Mouse (Mus musculus): ENCODE measurements around the gene Ralgps1. TPM values are rescaled to one million over a fixed set of nuclear protein-coding genes. Genes with fewer than 3 reads are reported as not detected.
"Not testable (repeated sequence)": the region's sequence is repeated elsewhere in the genome, so short reads cannot be mapped to it uniquely, and the experiment has no call there.

Ralgps1 gene
- polyA plus RNA-seq, 1 experiment: 0.47 TPM

DNA sequence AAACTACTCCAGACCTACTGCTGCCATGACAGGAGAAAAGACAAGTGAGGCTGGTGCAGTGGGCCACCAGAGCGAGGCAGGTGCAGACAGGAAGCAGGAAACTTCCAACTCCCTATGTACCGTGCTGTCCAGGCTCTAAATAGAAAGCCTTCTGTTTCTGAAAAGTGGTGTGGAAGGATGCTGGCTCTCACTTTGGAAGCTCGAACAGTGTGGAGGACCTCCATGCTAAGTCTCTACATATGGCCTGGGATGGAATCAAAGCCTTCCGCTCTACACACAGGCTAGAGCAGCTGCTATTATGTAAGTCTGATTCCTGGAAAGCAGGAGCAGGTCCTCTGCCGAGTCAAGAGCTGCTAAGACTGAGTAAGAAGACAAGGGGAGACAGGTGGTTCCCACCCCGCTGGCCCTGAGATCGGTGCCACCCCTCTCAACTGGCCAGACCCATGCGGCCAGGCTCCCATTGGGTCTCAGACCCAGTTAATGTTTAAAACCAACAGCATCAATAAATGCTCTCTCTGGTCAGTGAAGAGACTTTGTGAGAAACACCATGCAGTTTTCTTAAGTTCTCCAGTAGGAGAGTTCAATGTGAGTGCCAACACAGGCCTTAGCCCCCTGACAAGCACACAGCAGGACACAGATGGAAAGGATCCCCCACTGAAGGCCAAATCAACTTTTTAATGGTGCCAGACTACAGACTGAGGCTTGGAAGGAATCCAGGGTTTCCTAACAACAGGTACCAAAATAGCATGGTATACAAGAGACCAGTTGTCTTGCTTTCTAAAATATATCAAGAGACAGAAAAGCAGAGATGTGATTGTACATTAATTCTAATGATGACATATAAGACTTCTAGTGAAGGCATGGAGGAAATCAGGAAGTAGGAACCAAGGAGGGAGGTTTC, 280.4 kb downstream of the Ralgps1 start:
- H3K27me3 ChIP-seq (ENCODE audit: control insufficient read depth, insufficient read depth, insufficient read length): peaks cover 8% of the 10 kb centered on the region
- H3ac ChIP-seq (ENCODE audit: control insufficient read depth, insufficient read length, low read depth): no peak overlapping the region
- no peak for TF ChIP-seq MAX (IDR thresholded peaks at IDR 0.05)
- TF ChIP-seq FOSL1 (IDR thresholded peaks at IDR 0.05; ENCODE audit: insufficient read depth, low read length, poor library complexity, severe bottlenecking): no peak
- no peak for TF ChIP-seq MYOD1 (IDR thresholded peaks at IDR 0.05; ENCODE audit: control insufficient read depth, insufficient read length, low read depth)
- no peak for TF ChIP-seq MYOG (IDR thresholded peaks at IDR 0.05; ENCODE audit: control insufficient read depth, extremely low read depth, insufficient read length)
- TF ChIP-seq USF1 (IDR thresholded peaks at IDR 0.05; ENCODE audit: low read depth): no peak
- no peak for TF ChIP-seq CTCF (IDR thresholded peaks at IDR 0.05; ENCODE audit: control insufficient read depth, insufficient read depth, insufficient read length)
- no peak for TF ChIP-seq CEBPB (IDR thresholded peaks at IDR 0.05; ENCODE audit: low read depth)
- H3K79me3 ChIP-seq (ENCODE audit: low read depth): no peaks in the 10 kb centered on the region
- H3K4me3 ChIP-seq (ENCODE audit: insufficient read depth, poor library complexity, severe bottlenecking): no peak overlapping the region
- no peaks in the 10 kb centered on the region for H3K36me3 ChIP-seq (ENCODE audit: control insufficient read depth, insufficient read depth)
- no peaks in the 10 kb centered on the region for H3K79me2 ChIP-seq (ENCODE audit: control insufficient read depth, insufficient read depth)

DNA sequence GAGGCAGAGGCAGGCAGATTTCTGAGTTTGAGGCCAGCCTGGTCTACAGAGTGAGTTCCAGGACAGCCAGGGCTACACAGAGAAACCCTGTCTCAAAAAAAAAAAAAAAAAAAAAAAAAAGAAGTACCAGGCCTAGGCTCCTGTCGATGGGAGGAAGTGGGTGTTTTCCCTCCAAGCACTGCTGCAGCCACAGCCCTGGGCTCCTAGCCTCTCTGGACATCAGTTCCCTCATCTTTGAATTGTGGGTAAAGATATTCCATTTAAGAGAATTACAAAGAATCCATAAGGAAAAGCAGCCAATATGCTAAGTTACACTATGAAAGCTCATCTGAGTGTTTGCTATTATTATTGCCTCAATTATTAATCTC, 281.3 kb downstream of the Ralgps1 start:
- H3K27me3 ChIP-seq (ENCODE audit: control insufficient read depth, insufficient read depth, insufficient read length); H3K79me3 ChIP-seq (ENCODE audit: low read depth); H3K79me2 ChIP-seq (ENCODE audit: control insufficient read depth, insufficient read depth); H3K36me3 ChIP-seq (ENCODE audit: control insufficient read depth, insufficient read depth); H3K4me3 ChIP-seq (ENCODE audit: insufficient read depth, poor library complexity, severe bottlenecking); H3ac ChIP-seq (ENCODE audit: control insufficient read depth, insufficient read length, low read depth): not testable (repeated sequence)

DNA sequence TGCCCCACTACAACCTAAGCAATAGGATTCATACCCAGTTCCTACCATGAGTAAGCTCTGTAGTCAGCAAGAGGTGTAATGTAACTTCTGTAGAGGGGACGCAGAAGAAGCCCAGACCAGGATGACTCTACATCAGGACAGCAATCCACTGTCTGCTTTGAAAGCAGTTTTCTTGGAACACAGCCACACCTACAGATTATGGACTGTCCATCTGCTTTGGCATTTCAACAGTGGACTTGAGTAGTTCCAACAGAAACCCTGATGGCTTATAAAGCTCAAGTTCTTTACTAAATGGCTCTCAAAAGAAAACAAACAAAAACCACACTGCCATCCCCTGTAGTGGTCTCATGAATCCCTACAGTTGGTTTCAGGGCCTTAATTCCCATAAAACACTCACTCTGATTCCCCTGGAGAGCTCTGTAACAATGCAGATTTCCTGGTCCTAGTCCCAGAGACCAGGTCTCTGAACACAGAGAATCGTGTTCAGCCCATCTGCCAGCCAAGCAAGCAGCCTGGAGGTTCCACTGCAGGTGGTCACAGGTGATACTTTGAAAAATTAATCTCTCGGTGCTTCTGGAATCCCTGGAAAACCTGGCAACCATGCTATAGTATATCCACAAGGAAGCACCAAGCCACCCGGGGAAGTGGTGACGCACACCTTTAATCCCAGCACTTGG, 281.8 kb downstream of the Ralgps1 start:
- Histone ChIP-seq H3K79me2 (ENCODE audit: control insufficient read depth, insufficient read depth) (no peaks in the 10 kb centered on the region), H3K27me3 (ENCODE audit: control insufficient read depth, insufficient read depth, insufficient read length) (peaks cover 4% of the 10 kb centered on the region), H3K36me3 (ENCODE audit: control insufficient read depth, insufficient read depth) (no peaks in the 10 kb centered on the region), H3K79me3 (ENCODE audit: low read depth) (no peaks in the 10 kb centered on the region), H3K4me3 (ENCODE audit: insufficient read depth, poor library complexity, severe bottlenecking) (no peak overlapping the region), H3ac (ENCODE audit: control insufficient read depth, insufficient read length, low read depth) (no peak overlapping the region)
- TF ChIP-seq CTCF (IDR thresholded peaks at IDR 0.05; ENCODE audit: control insufficient read depth, insufficient read depth, insufficient read length) (no peak), MYOG (IDR thresholded peaks at IDR 0.05; ENCODE audit: control insufficient read depth, extremely low read depth, insufficient read length) (no peak), USF1 (IDR thresholded peaks at IDR 0.05; ENCODE audit: low read depth) (no peak)

DNA sequence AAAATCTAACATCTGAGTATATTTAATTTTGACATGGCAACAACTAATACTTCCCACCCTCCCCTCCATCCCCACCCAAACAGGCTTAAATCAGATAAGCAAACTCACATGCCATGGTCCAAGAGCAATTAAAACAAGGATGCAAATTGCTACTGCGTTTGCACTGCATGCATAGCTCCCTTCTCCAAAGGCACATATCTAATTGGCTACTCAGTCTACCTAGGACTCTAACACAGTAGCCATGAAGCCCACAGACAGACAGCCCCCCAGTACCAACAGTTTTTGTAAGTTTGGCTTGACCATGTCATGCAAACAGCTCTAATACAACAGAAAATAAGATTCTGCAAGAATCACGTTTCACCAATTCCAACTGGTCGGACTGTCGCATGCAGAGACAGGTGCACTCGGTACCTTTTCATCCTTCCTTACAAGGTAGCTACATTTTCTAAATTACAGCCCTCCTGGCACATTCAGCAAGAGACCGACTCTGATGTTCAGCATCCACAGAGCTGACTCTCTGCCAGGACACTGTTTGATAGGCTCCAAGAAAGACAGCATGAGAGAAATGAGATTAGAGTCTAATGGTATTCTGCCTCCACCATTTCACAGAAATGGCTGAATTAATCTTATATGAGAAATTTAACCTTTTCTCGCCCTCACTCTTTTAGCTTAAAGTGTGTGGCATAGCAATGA, 284.5 kb downstream of the Ralgps1 start:
- H3K4me3 ChIP-seq (ENCODE audit: insufficient read depth, poor library complexity, severe bottlenecking): no peak overlapping the region
- no peaks in the 10 kb centered on the region for H3K27me3 ChIP-seq (ENCODE audit: control insufficient read depth, insufficient read depth, insufficient read length)
- no peaks in the 10 kb centered on the region for H3K79me2 ChIP-seq (ENCODE audit: control insufficient read depth, insufficient read depth)
- no peaks in the 10 kb centered on the region for H3K79me3 ChIP-seq (ENCODE audit: low read depth)
- no peaks in the 10 kb centered on the region for H3K36me3 ChIP-seq (ENCODE audit: control insufficient read depth, insufficient read depth)
- H3ac ChIP-seq (ENCODE audit: control insufficient read depth, insufficient read length, low read depth): no peak overlapping the region
- no peak for TF ChIP-seq USF1 (IDR thresholded peaks at IDR 0.05; ENCODE audit: low read depth)
- TF ChIP-seq MAX (IDR thresholded peaks at IDR 0.05): no peak

DNA sequence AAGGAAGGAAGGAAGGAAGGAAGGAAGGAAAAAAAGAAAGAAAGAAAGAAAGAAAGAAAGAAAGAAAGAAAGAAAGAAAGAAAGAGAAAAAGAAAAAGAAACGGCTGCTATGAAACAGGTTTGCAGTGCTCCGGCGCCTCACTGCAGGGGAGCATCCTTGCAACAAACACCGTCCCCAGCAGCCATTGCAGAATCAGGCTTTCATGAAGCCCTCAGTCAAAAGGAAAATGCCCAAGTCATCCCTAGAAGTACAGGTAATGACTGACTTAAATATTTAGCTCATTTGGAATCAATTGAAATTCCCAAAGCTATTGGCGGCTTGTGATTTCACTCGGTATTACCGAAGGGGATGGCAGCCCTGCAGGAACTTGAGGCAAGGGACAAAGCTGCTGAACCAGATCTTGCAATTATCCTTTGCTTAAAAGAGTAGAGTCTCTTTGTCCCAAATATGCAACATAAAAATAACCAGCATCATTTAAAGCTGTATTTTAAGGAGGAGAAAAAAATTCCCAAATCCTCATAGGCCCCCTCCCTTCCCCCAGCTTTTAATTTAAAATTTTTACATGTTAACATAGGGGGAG, 285.2 kb downstream of the Ralgps1 start:
- Histone ChIP-seq H3K79me2 (ENCODE audit: control insufficient read depth, insufficient read depth) (no peaks in the 10 kb centered on the region), H3K4me3 (ENCODE audit: insufficient read depth, poor library complexity, severe bottlenecking) (no peak overlapping the region), H3ac (ENCODE audit: control insufficient read depth, insufficient read length, low read depth) (no peak overlapping the region), H3K79me3 (ENCODE audit: low read depth) (no peaks in the 10 kb centered on the region), H3K36me3 (ENCODE audit: control insufficient read depth, insufficient read depth) (no peaks in the 10 kb centered on the region), H3K27me3 (ENCODE audit: control insufficient read depth, insufficient read depth, insufficient read length) (no peaks in the 10 kb centered on the region)
- TF ChIP-seq FOSL1 (IDR thresholded peaks at IDR 0.05; ENCODE audit: insufficient read depth, low read length, poor library complexity, severe bottlenecking) (no peak), MYOD1 (IDR thresholded peaks at IDR 0.05; ENCODE audit: control insufficient read depth, insufficient read length, low read depth) (no peak), CTCF (IDR thresholded peaks at IDR 0.05; ENCODE audit: control insufficient read depth, insufficient read depth, insufficient read length) (no peak), CEBPB (IDR thresholded peaks at IDR 0.05; ENCODE audit: low read depth) (no peak), MYOG (IDR thresholded peaks at IDR 0.05; ENCODE audit: control insufficient read depth, extremely low read depth, insufficient read length) (no peak), USF1 (IDR thresholded peaks at IDR 0.05; ENCODE audit: low read depth) (no peak)

DNA sequence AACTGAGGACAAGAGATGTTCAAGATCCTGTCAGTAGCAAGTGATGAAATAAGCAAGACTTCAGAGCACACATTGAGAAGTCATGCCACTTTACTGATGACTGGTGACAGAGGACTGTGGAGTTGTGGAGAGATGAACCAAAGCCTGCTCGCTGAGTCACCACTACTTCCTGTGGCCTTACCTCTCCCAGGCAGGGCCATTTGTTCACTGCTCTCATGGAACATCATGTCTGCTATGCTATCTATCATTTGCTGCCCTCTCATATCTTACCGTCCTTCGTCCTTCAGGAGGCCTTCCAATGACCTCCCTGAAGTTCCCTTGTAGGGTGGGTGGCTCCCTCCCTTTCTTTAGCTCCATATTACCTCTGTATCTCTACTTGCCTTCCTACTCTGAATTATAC, 287.1 kb downstream of the Ralgps1 start:
- Histone ChIP-seq H3ac (ENCODE audit: control insufficient read depth, insufficient read length, low read depth) (no peak overlapping the region), H3K36me3 (ENCODE audit: control insufficient read depth, insufficient read depth) (no peaks in the 10 kb centered on the region), H3K4me3 (ENCODE audit: insufficient read depth, poor library complexity, severe bottlenecking) (no peak overlapping the region), H3K79me2 (ENCODE audit: control insufficient read depth, insufficient read depth) (no peaks in the 10 kb centered on the region), H3K79me3 (ENCODE audit: low read depth) (no peaks in the 10 kb centered on the region), H3K27me3 (ENCODE audit: control insufficient read depth, insufficient read depth, insufficient read length) (no peaks in the 10 kb centered on the region)
- TF ChIP-seq MAX (IDR thresholded peaks at IDR 0.05) (no peak), FOSL1 (IDR thresholded peaks at IDR 0.05; ENCODE audit: insufficient read depth, low read length, poor library complexity, severe bottlenecking) (no peak), CEBPB (IDR thresholded peaks at IDR 0.05; ENCODE audit: low read depth) (no peak), USF1 (IDR thresholded peaks at IDR 0.05; ENCODE audit: low read depth) (no peak), MYOG (IDR thresholded peaks at IDR 0.05; ENCODE audit: control insufficient read depth, extremely low read depth, insufficient read length) (no peak), MYOD1 (IDR thresholded peaks at IDR 0.05; ENCODE audit: control insufficient read depth, insufficient read length, low read depth) (no peak), CTCF (IDR thresholded peaks at IDR 0.05; ENCODE audit: control insufficient read depth, insufficient read depth, insufficient read length) (no peak)
